ENCODE assay signal across 8 mouse cellular contexts in the genomic region with DNA sequence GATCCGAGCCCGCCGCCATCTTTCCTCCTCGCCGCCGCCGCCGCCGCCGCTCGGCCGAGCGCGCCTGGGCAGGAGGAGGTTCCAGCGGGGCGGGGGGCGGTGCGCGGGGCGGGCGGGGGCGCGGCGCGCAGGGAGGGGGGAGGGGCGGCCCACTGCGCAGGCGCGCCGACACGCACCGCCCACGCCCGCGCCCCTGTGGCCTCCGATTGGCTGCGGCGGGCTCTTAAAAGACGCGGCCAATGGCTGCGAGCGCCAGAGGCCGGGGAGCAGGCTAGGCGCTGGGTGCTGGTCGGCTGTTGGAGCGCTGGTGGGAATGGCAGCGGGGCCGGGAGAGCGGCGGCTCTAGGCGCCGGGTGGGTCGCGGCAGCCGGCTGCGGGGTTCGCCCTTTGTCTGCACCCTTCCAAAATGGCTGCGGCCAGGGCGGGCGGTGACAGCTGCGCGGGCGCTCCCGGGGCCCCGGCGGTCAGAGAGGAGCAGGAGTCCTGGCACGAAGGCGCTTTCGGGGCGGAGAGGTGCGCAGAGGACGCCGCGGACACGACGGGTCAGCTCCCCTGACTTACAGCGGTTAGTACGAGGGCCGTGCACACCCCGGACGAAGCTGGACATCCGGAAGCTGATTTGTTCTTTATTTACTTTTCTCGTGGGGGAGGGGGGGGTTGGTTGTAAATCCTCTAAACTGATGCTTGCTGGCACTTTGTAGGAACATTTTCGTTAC. TPM values are rescaled to one million over a fixed set of nuclear protein-coding genes. Genes with fewer than 3 reads are reported as not detected.
DNase-seq lines count a peak whose midpoint lies in the region; ATAC-seq and TF ChIP-seq lines count a peak whose summit lies in the region.

A gene (minus strand): TSS at position 19 of the 716 bp plus-strand sequence.

- H3K36me3 ChIP-seq in heart, embryonic 11.5 days (ENCODE audit: control insufficient read depth, insufficient read depth, low read length), result no peaks in the 10 kb centered on the region
- H3K36me3 ChIP-seq in kidney, embryonic 16.5 days (ENCODE audit: insufficient read depth, low read length), result no peaks in the 10 kb centered on the region
- H3K36me3 ChIP-seq in liver, adult 2 months (ENCODE audit: control insufficient read depth, insufficient read depth, low read length), result no peaks in the 10 kb centered on the region

- H3K4me1 ChIP-seq in embryonic fibroblast, embryonic 13.5 days (ENCODE audit: control insufficient read depth, insufficient read depth, low read length), result peaks cover 15% of the 10 kb centered on the region
- H3K4me1 ChIP-seq in heart, embryonic 11.5 days (ENCODE audit: control insufficient read depth, insufficient read depth, low read length), result peaks cover 40% of the 10 kb centered on the region
- peaks cover 56% of the 10 kb centered on the region for H3K4me1 ChIP-seq in kidney, embryonic 16.5 days (ENCODE audit: insufficient read depth, low read length)
- H3K4me1 ChIP-seq in liver, adult 2 months (ENCODE audit: control insufficient read depth, insufficient read depth, low read length), result peaks cover 30% of the 10 kb centered on the region

- peak within 1 kb of the TSS; percentile 86 for H3K27ac ChIP-seq in embryonic fibroblast, embryonic 13.5 days (ENCODE audit: insufficient read depth, low read length)
- H3K27ac ChIP-seq in heart, embryonic 11.5 days (ENCODE audit: low read depth, low read length), result peak within 1 kb of the TSS; percentile 81
- peak within 1 kb of the TSS; percentile 96 for H3K27ac ChIP-seq in kidney, embryonic 16.5 days (ENCODE audit: low read length)
- H3K27ac ChIP-seq in liver, adult 2 months (replicated peaks; ENCODE audit: insufficient read depth, low read depth, low read length), result peak within 1 kb of the TSS; percentile 90

- peak; percentile 93 for ATAC-seq in heart, embryonic 11.5 days (replicated peaks; ENCODE audit: insufficient number of reproducible peaks, low FRiP score, low TSS enrichment)
- peak; percentile 93 for ATAC-seq in kidney, embryonic 16.5 days (ENCODE audit: low FRiP score, low TSS enrichment)
- peak; percentile 58 for ATAC-seq in monocyte, adult 5-6 weeks (replicated peaks; ENCODE audit: insufficient number of reproducible peaks, low FRiP score, low TSS enrichment, poor library complexity, severe bottlenecking)

- TF ChIP-seq CTCF in embryonic fibroblast, embryonic 13.5 days (IDR thresholded peaks at IDR 0.05; ENCODE audit: borderline replicate concordance, insufficient read depth, low read length), result no peak
- no peak for TF ChIP-seq CTCF in liver, adult 2 months (IDR thresholded peaks at IDR 0.05; ENCODE audit: low read depth, low read length)

- no peaks in the 10 kb centered on the region for H3K9me3 ChIP-seq in heart, embryonic 11.5 days (replicated peaks; ENCODE audit: control insufficient read depth, low read length)
- H3K9me3 ChIP-seq in kidney, embryonic 16.5 days (ENCODE audit: low read length), result no peaks in the 10 kb centered on the region

- peak; percentile 96 for TF ChIP-seq POLR2A in embryonic fibroblast, embryonic 13.5 days (IDR thresholded peaks at IDR 0.05; ENCODE audit: low read depth, low read length)
- TF ChIP-seq POLR2A in liver, adult 2 months (IDR thresholded peaks at IDR 0.05; ENCODE audit: extremely low read depth, insufficient read depth, low read length), result peak; percentile 99

- under 1% methylated on average over 56 of the region's 84 CpGs for WGBS in heart, embryonic 11.5 days (ENCODE audit: insufficient replicate concordance)
- 0% methylated on average over 55 of the region's 84 CpGs for WGBS in kidney, embryonic 16.5 days
- 1% methylated on average over 79 of the region's 84 CpGs for WGBS in liver, adult 2 months

- peak; percentile 82 to 90 for DNase-seq in B cell, adult 2 months
- DNase-seq in brain, adult 2 months (ENCODE audit: low read depth, low spot score), result peak; percentile 90
- DNase-seq in liver, adult 2 months (ENCODE audit: extremely low read depth, low read depth, low spot score), result peak; percentile 61
- peak; percentile 84 to 87 for DNase-seq in spleen, postnatal 36 days (ENCODE audit: low spot score in 2 of 2)

- no peaks in the 10 kb centered on the region for H3K27me3 ChIP-seq in heart, embryonic 11.5 days (ENCODE audit: control insufficient read depth, insufficient read depth, low read length)
- H3K27me3 ChIP-seq in kidney, embryonic 16.5 days (ENCODE audit: insufficient read depth, low read length), result no peaks in the 10 kb centered on the region
- no peaks in the 10 kb centered on the region for H3K27me3 ChIP-seq in liver, adult 2 months (ENCODE audit: control insufficient read depth, insufficient read depth, low read length)

- peaks cover 24% of the 10 kb centered on the region for H3K79me2 ChIP-seq in liver, adult 2 months (ENCODE audit: control insufficient read depth, insufficient read depth, low read length)

- H3K4me3 ChIP-seq in embryonic fibroblast, embryonic 13.5 days (ENCODE audit: insufficient read depth, low read length), result peak within 1 kb of the TSS; percentile 90
- peak within 1 kb of the TSS; percentile 81 for H3K4me3 ChIP-seq in heart, embryonic 11.5 days (ENCODE audit: low read depth, low read length)
- H3K4me3 ChIP-seq in kidney, embryonic 16.5 days (ENCODE audit: low read length), result peak within 1 kb of the TSS; percentile 65
- peak within 1 kb of the TSS; percentile 98 for H3K4me3 ChIP-seq in liver, adult 2 months (ENCODE audit: insufficient read depth, low read depth, low read length)

- peak within 1 kb of the TSS; percentile 100 for H3K4me2 ChIP-seq in heart, embryonic 11.5 days
- peak within 1 kb of the TSS; percentile 99 for H3K4me2 ChIP-seq in kidney, embryonic 16.5 days (replicated peaks; ENCODE audit: low read depth, low read length)

- H3K9ac ChIP-seq in heart, embryonic 11.5 days (ENCODE audit: low read depth, low read length), result peak within 1 kb of the TSS; percentile 89
- peak within 1 kb of the TSS; percentile 85 for H3K9ac ChIP-seq in kidney, embryonic 16.5 days (replicated peaks; ENCODE audit: low read length)
- peak within 1 kb of the TSS; percentile 99 for H3K9ac ChIP-seq in liver, adult 2 months (ENCODE audit: low read depth, low read length)

RNA-seq across cellular contexts. Expression of the gene that starts here (rescaled TPM):
- 10.4 and 11.5 TPM in 2 replicates for polyA plus RNA-seq in embryonic fibroblast, embryonic 13.5 days (2011; ENCODE audit: insufficient read length, low read depth, missing spikeins)
- polyA plus RNA-seq in heart, embryonic 11.5 days (2014; fragmentation: Nextera tagmentation; extraction: Ambion mirVana), result 3.3 and 4.2 TPM in 2 replicates
- 3.4 and 4.1 TPM in 2 replicates for polyA plus RNA-seq in kidney, embryonic 16.5 days (2015; fragmentation: Nextera tagmentation; extraction: Ambion mirVana)
- total RNA-seq in liver, adult 2 months (2014; rRNA removed), result 4.0 and 4.2 TPM in 2 replicates
- 3.9 and 4.3 TPM in 2 replicates for polyA plus RNA-seq in liver, adult 2 months (2012; rRNA removed)
- total RNA-seq in monocyte, adult 5-6 weeks (2017), result 27.7 to 65.7 TPM (median 39.4 TPM) in 3 replicates

Comparison
In these comparisons a context has a peak if more than half of its experiments do, and no peak if none do; other contexts are left out.
1. Peak in every context shown above with its lines: DNase-seq, ATAC-seq, H3K4me3 ChIP-seq and H3K27ac ChIP-seq.